Mouse (Mus musculus): ENCODE data around the gene Abcf2. TPM values are rescaled to one million over a fixed set of nuclear protein-coding genes. Genes with fewer than 3 reads are reported as not detected.

Gene Abcf2
- polyA plus RNA-seq, 2 experiments from 2014 or later, result 62.1 to 87.7 TPM

DNA sequence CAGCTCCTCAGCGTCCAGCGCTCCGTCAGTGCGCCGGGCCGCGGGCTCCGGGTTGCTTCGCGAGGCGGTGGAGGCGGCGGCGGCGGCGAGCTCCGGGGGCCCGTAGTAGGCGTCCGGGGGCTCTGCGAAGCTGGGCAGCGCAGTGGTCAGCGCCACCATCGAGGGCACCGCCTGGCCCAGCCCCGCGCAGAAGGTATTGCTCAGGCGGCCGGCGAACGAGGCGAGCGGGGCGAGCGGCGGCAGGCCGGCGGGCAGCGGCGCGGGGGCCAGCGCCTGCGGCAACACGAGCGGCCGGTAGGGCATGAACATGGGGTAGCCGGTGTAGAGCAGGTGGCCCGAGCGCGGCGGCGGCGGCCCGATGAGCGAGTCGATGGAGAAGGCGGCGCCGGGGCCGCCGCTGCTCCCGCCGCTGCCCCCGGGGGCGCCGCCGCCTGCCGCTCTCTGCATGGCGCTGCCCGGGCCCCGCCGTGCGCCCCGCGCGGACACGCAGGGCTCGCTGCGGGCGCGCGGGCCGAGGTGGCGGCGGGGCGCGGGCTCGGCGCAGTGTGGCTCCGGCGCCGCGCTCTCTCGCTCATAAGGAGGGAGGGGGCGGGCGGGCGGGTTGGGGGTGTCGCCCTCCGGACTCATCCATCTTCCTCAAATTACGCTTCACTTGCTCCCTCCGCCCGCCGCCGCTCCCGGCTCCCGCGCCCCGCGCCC lies 50.9 kb downstream of the Abcf2 start:
- no peak for ATAC-seq

DNA sequence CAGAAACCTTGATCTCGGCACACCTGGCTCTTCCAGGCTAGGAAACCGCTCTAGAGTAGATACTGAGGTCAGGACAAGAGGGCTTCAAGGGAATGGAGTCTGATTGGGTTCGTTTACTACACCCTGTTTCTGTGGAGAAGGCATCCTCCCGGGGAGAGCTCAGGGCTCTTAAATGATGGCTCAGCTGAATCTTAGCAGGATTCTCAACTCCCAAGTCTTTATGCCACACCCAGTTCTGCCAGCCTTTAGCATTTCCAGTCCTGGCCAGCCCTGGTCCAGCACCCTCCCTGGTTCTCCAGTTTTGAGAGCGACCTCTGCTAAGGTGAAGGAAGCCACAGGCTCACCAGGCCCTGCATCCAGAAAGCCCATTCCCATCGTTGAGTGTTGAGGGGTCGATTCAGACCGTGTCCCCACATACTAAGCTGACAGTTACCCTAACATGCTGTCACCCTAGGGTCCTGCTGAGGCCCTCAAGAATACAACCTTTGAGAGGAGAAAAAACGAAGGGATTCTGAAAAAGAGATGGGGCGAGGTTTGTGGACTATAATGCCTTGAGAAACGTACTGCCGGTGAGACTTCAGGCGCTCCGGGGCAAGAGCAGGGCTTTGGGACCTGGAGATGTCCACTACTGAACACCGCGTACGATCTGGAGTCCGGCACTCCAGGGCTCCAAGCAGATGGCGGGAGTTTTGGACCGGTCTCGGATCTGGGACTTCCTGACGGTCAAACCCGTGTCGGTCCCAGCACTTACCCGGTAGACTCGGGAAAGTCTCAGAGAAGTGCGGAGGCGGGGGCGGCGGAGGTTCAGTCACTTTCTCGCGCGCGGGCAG lies 51.7 kb downstream of the Abcf2 start:
- ATAC-seq, result no peak

DNA sequence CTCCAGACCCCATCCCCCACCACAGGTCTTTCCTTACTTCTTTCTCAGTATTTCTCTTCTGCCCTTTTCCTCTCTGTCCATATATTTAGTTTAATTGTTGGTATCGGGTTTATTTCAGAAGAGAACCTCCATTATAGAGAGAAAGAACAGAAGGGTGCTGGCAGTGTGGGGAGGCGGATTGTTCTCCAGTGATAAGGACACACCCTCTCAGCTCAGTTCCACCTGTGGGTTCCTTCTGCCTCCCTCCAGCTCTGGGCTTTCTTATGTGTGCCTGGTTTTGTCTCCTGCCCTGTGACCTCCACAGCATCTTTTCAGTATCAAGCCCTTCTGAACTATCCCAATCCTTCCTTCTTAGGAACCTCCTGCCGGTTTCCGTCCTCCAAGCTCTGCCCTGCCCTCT lies 52.7 kb downstream of the Abcf2 start:
- no peak for ATAC-seq

DNA sequence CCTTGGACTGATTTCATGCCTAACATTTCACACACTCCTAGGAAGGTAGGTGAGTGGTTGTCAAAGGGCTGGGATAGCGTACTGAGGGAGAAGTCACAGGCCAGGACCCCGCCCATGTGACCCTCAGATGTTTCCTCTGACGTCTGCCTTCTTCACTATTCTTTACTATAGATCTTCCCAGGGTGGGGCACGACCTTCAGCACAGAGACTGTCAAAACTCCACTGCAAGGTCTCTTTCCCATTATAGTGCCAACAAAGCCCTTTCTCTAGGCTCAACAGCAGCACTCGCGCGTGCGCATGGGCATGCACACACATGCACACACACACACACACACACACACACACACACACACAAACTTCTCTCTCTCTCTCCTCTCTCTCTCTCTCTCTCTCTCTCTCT lies 53.5 kb downstream of the Abcf2 start:
- no peak for ATAC-seq

DNA sequence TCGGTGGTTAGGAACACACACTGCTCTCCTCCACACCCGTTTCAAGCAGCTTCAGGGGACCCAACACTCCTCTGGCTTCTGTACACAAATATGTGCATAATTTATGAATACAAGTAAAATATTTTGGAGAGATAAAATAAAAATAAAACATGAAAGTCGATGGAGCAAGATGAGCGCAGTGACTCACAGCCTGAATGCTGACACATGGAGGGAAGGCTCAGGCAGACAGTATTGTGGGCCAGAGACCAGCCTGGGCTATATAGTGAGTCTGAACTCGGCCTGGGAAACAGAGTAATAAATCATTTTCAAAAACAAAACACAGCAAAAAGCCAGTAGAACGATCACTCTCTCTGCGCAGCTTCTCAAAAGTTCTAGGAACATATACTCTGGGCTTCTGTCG lies 55.9 kb downstream of the Abcf2 start:
- ATAC-seq, result no peak

Other genes starting within 250 kb of the Abcf2 start
- gene Kcnh2, start 225.9 kb downstream of the Abcf2 start, polyA plus RNA-seq (2017; shearing (Covaris generic)), result 1 to 10 TPM in 1 of 2 experiments, under 1 TPM in 1; 0.30 to 1.2 TPM
- under 1 TPM; 0.08 to 0.14 TPM for gene Nos3, start 212.7 kb downstream of the Abcf2 start, polyA plus RNA-seq (2017; shearing (Covaris generic))
- gene Atg9b, start 185.3 kb downstream of the Abcf2 start, polyA plus RNA-seq (2017; shearing (Covaris generic)), result 1 to 10 TPM; 2.2 to 3.2 TPM
- gene Abcb8, start 183.8 kb downstream of the Abcf2 start, polyA plus RNA-seq (2017; shearing (Covaris generic)), result 10 to 100 TPM; 16.1 to 44.6 TPM
- gene Asic3, start 164.1 kb downstream of the Abcf2 start, polyA plus RNA-seq (2017; shearing (Covaris generic)), result not detected
- gene Cdk5, start 153.9 kb downstream of the Abcf2 start, polyA plus RNA-seq (2017; shearing (Covaris generic)), result 10 to 100 TPM; 53.8 to 61.7 TPM
- 10 to 100 TPM; 13.5 to 22.6 TPM for gene Slc4a2, start 153.6 kb downstream of the Abcf2 start, polyA plus RNA-seq (2017; shearing (Covaris generic))
- 10 to 100 TPM; 53.4 to 57.0 TPM for gene Fastk, start 132.2 kb downstream of the Abcf2 start, polyA plus RNA-seq (2017; shearing (Covaris generic))
- 10 to 100 TPM; 72.9 to 95.2 TPM for gene Tmub1, start 129.6 kb downstream of the Abcf2 start, polyA plus RNA-seq (2017; shearing (Covaris generic))
- 1 to 10 TPM; 5.5 to 8.6 TPM for gene Agap3, start 125.3 kb downstream of the Abcf2 start, polyA plus RNA-seq (2017; shearing (Covaris generic))
- not detected for gene Gbx1, start 50.3 kb downstream of the Abcf2 start, polyA plus RNA-seq (2017; shearing (Covaris generic))
- not detected for gene Asb10, start 36.5 kb downstream of the Abcf2 start, polyA plus RNA-seq (2017; shearing (Covaris generic))
- gene 4931409K22Rik, start 20.7 kb downstream of the Abcf2 start, polyA plus RNA-seq (2017; shearing (Covaris generic)), result not detected
- 10 to 100 TPM in 1 of 2 experiments, 1 to 10 TPM in 1; 9.3 to 15.6 TPM for gene Chpf2, start 9.3 kb upstream of the Abcf2 start, polyA plus RNA-seq (2017; shearing (Covaris generic))
- under 1 TPM; 0.48 to 0.61 TPM for gene Smarcd3, start 46.9 kb upstream of the Abcf2 start, polyA plus RNA-seq (2017; shearing (Covaris generic))
- 100 to 1,000 TPM in 1 of 2 experiments, 10 to 100 TPM in 1; 83.4 to 107 TPM for gene Nub1, start 108.1 kb upstream of the Abcf2 start, polyA plus RNA-seq (2017; shearing (Covaris generic))
- gene Wdr86, start 153.3 kb upstream of the Abcf2 start, polyA plus RNA-seq (2017; shearing (Covaris generic)), result under 1 TPM; 0.39 to 0.91 TPM
- 1 to 10 TPM in 1 of 2 experiments, not detected in 1; 1.8 TPM for gene Crygn, start 180.5 kb upstream of the Abcf2 start, polyA plus RNA-seq (2017; shearing (Covaris generic))